Mouse (Mus musculus): Measurements from ENCODE around the gene Resp18. TPM values are rescaled to one million over a fixed set of nuclear protein-coding genes. Genes with fewer than 3 reads are reported as not detected.

Resp18 gene
- not detected for polyA plus RNA-seq (2014; fragmentation: Illumina TruSeq; extraction: RNeasy Lipid Tissue Mini Kit (QIAGEN cat#74804); ENCODE audit: low read depth, low replicate concordance)

DNA sequence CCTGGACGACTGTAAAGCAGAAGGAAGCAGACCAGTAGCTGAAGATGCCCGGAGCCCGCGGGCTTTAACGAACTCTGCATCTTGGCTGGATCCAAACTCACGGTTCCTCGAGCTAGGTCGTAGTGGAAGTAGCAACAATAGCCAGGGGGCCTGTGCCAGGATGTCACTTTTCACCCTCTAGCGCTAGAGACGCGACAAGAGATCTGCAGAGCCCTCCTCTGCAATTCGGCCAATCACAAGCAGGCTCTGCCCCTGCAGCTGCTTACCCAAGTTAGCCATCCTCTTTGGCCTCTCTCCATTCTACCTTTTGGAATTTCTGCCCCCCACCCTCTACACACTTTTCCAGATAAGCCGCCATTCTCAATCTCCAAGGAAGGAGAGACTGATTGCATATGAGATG is at the start of gene Resp18:
TSS of gene Resp18 (minus strand) at position 188 of the 400 bp plus-strand sequence.

GRCm38 (mm10) chr1:75317241-75318201 is 39.3 kb upstream of the Resp18 start, which contains the start of gene Dnpep:
Dnpep (minus strand) TSS chr1:75317990.

DNA sequence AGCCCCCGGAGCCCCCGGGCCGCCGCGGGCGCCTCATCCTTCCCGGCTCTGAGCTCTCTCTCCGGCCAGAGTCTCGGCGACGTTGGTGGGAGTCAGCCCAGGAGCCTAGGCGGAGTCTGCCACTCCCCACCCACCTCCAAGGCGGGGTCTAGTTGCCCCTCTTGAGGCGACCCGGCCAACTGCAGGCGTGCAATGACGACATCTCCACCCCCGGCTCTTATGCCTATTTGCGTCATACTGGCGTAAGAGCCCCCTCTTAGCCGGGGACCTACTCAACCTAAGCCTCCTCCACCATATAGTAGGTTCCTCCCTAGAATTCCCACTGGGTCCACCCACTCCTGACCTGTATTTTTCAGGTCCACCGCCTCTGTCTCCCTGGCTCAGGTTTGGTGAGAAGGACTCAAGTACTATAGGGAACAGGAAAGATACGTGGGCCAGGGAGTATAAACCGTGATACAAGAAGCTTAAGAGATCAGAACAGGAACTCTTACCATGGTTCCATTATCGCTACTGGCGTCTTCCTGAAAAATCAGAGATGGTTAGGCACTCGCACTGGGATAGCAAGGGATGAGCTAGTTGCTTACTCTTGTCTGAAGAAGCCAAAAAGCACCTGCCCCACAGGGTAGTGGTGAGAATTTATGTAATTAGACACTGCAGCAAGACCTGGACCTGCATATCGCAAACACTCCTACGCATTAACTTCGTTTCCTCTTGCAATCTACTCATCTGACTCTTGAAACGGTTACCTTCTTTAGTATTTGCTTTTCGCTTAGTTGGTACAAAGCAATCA is 13.9 kb downstream of the Resp18 start, which contains the start of gene Ptprn:
TSS of gene Ptprn (minus strand) at position 412 of the 790 bp plus-strand sequence.

GRCm38 (mm10) chr1:75236117-75237050 is 41.8 kb downstream of the Resp18 start, which contains the start of gene Dnajb2:
Dnajb2 (plus strand) TSS chr1:75236406.

DNA sequence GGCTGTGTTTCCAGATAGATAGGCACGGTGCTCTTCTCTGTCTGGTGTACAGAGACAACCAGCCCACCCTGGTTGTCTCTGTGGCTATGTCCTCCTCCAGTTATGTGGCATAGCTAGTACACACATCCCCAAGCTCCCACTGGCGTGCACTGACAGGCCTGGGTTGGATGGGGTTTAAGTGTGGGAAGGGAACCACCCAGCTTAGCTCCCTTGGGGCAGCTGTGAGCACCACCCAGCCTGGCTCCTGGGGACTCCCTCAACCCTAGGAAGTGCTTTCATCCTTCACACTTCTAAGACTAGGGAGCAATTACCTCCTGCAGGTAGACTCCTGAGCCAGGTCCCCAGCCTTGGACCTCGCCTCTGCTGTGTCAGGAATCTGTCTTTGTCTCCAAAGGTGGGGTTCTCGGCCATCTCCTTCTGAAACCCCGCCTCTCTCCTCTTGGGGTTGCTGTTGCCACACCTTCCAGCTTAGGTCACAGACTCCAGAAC is 46.5 kb downstream of the Resp18 start, which contains the start of gene A630095N17Rik:
TSS of gene A630095N17Rik (minus strand) at position 439 of the 489 bp plus-strand sequence.

Other genes starting within 250 kb of the Resp18 start
- gene Nhej1, start 153.2 kb downstream of the Resp18 start, polyA plus RNA-seq (2014; fragmentation: Illumina TruSeq; extraction: RNeasy Lipid Tissue Mini Kit (QIAGEN cat#74804); ENCODE audit: low read depth, low replicate concordance), result 0.89 TPM
- 5.4 TPM for gene Slc23a3, start 144.5 kb downstream of the Resp18 start, polyA plus RNA-seq (2014; fragmentation: Illumina TruSeq; extraction: RNeasy Lipid Tissue Mini Kit (QIAGEN cat#74804); ENCODE audit: low read depth, low replicate concordance)
- 14.0 TPM for gene Cnppd1, start 135.7 kb downstream of the Resp18 start, polyA plus RNA-seq (2014; fragmentation: Illumina TruSeq; extraction: RNeasy Lipid Tissue Mini Kit (QIAGEN cat#74804); ENCODE audit: low read depth, low replicate concordance)
- 11.7 TPM for gene Retreg2, start 135.6 kb downstream of the Resp18 start, polyA plus RNA-seq (2014; fragmentation: Illumina TruSeq; extraction: RNeasy Lipid Tissue Mini Kit (QIAGEN cat#74804); ENCODE audit: low read depth, low replicate concordance)
- not detected for gene Zfand2b, start 109.8 kb downstream of the Resp18 start, polyA plus RNA-seq (2014; fragmentation: Illumina TruSeq; extraction: RNeasy Lipid Tissue Mini Kit (QIAGEN cat#74804); ENCODE audit: low read depth, low replicate concordance)
- 8.3 TPM for gene Abcb6, start 98.0 kb downstream of the Resp18 start, polyA plus RNA-seq (2014; fragmentation: Illumina TruSeq; extraction: RNeasy Lipid Tissue Mini Kit (QIAGEN cat#74804); ENCODE audit: low read depth, low replicate concordance)
- gene Ankzf1, start 86.3 kb downstream of the Resp18 start, polyA plus RNA-seq (2014; fragmentation: Illumina TruSeq; extraction: RNeasy Lipid Tissue Mini Kit (QIAGEN cat#74804); ENCODE audit: low read depth, low replicate concordance), result 6.7 TPM
- 10.1 TPM for gene Atg9a, start 86.2 kb downstream of the Resp18 start, polyA plus RNA-seq (2014; fragmentation: Illumina TruSeq; extraction: RNeasy Lipid Tissue Mini Kit (QIAGEN cat#74804); ENCODE audit: low read depth, low replicate concordance)
- gene Glb1l, start 67.6 kb downstream of the Resp18 start, polyA plus RNA-seq (2014; fragmentation: Illumina TruSeq; extraction: RNeasy Lipid Tissue Mini Kit (QIAGEN cat#74804); ENCODE audit: low read depth, low replicate concordance), result 137 TPM
- gene Stk16, start 67.6 kb downstream of the Resp18 start, polyA plus RNA-seq (2014; fragmentation: Illumina TruSeq; extraction: RNeasy Lipid Tissue Mini Kit (QIAGEN cat#74804); ENCODE audit: low read depth, low replicate concordance), result 19.9 TPM
- 14.7 TPM for gene Tuba4a, start 58.5 kb downstream of the Resp18 start, polyA plus RNA-seq (2014; fragmentation: Illumina TruSeq; extraction: RNeasy Lipid Tissue Mini Kit (QIAGEN cat#74804); ENCODE audit: low read depth, low replicate concordance)
- gene A630095N17Rik, start 46.3 kb downstream of the Resp18 start, polyA plus RNA-seq (2014; fragmentation: Illumina TruSeq; extraction: RNeasy Lipid Tissue Mini Kit (QIAGEN cat#74804); ENCODE audit: low read depth, low replicate concordance), result not detected
- gene Dnajb2, start 42.0 kb downstream of the Resp18 start, polyA plus RNA-seq (2014; fragmentation: Illumina TruSeq; extraction: RNeasy Lipid Tissue Mini Kit (QIAGEN cat#74804); ENCODE audit: low read depth, low replicate concordance), result 13.9 TPM
- not detected for gene Ptprn, start 13.9 kb downstream of the Resp18 start, polyA plus RNA-seq (2014; fragmentation: Illumina TruSeq; extraction: RNeasy Lipid Tissue Mini Kit (QIAGEN cat#74804); ENCODE audit: low read depth, low replicate concordance)
- gene Dnpep, start 39.6 kb upstream of the Resp18 start, polyA plus RNA-seq (2014; fragmentation: Illumina TruSeq; extraction: RNeasy Lipid Tissue Mini Kit (QIAGEN cat#74804); ENCODE audit: low read depth, low replicate concordance), result 0.81 TPM
- gene Des, start 81.9 kb upstream of the Resp18 start, polyA plus RNA-seq (2014; fragmentation: Illumina TruSeq; extraction: RNeasy Lipid Tissue Mini Kit (QIAGEN cat#74804); ENCODE audit: low read depth, low replicate concordance), result 0.40 TPM
- gene Speg, start 96.9 kb upstream of the Resp18 start, polyA plus RNA-seq (2014; fragmentation: Illumina TruSeq; extraction: RNeasy Lipid Tissue Mini Kit (QIAGEN cat#74804); ENCODE audit: low read depth, low replicate concordance), result 1.1 TPM
- 4.3 TPM for gene Gmppa, start 157.5 kb upstream of the Resp18 start, polyA plus RNA-seq (2014; fragmentation: Illumina TruSeq; extraction: RNeasy Lipid Tissue Mini Kit (QIAGEN cat#74804); ENCODE audit: low read depth, low replicate concordance)
- not detected for gene Asic4, start 172.0 kb upstream of the Resp18 start, polyA plus RNA-seq (2014; fragmentation: Illumina TruSeq; extraction: RNeasy Lipid Tissue Mini Kit (QIAGEN cat#74804); ENCODE audit: low read depth, low replicate concordance)
- 0.40 TPM for gene Chpf, start 200.9 kb upstream of the Resp18 start, polyA plus RNA-seq (2014; fragmentation: Illumina TruSeq; extraction: RNeasy Lipid Tissue Mini Kit (QIAGEN cat#74804); ENCODE audit: low read depth, low replicate concordance)
- not detected for gene Tmem198, start 201.1 kb upstream of the Resp18 start, polyA plus RNA-seq (2014; fragmentation: Illumina TruSeq; extraction: RNeasy Lipid Tissue Mini Kit (QIAGEN cat#74804); ENCODE audit: low read depth, low replicate concordance)
- not detected for gene Obsl1, start 228.0 kb upstream of the Resp18 start, polyA plus RNA-seq (2014; fragmentation: Illumina TruSeq; extraction: RNeasy Lipid Tissue Mini Kit (QIAGEN cat#74804); ENCODE audit: low read depth, low replicate concordance)
- not detected for gene Inha, start 228.7 kb upstream of the Resp18 start, polyA plus RNA-seq (2014; fragmentation: Illumina TruSeq; extraction: RNeasy Lipid Tissue Mini Kit (QIAGEN cat#74804); ENCODE audit: low read depth, low replicate concordance)
- gene Stk11ip, start 243.1 kb upstream of the Resp18 start, polyA plus RNA-seq (2014; fragmentation: Illumina TruSeq; extraction: RNeasy Lipid Tissue Mini Kit (QIAGEN cat#74804); ENCODE audit: low read depth, low replicate concordance), result 1.5 TPM

Data from kidney, adult 10 weeks (tissue).